Mouse (Mus musculus) gastrocnemius, postnatal 4 days (tissue): Measurements from ENCODE around the gene Pard3. TPM values are rescaled to one million over a fixed set of nuclear protein-coding genes. Genes with fewer than 3 reads are reported as not detected.

ENCODE experiments used
- DNase-seq, 2 experiments: peaks; one replicate each; pipeline ENCODE4 v3.0.0; 2021 to 2022; ENCODE audit warnings: low spot score in 2 of 2, mixed read lengths in 2 of 2
- total RNA-seq, 2 experiments: library from RNA; stranded (reverse); gene quantifications; 2 replicates each; pipeline ENCODE4 v1.2.3; 2021

Gene Pard3
- total RNA-seq, 2 experiments from 2014 or later, result 48.7 to 52.2 TPM

DNA sequence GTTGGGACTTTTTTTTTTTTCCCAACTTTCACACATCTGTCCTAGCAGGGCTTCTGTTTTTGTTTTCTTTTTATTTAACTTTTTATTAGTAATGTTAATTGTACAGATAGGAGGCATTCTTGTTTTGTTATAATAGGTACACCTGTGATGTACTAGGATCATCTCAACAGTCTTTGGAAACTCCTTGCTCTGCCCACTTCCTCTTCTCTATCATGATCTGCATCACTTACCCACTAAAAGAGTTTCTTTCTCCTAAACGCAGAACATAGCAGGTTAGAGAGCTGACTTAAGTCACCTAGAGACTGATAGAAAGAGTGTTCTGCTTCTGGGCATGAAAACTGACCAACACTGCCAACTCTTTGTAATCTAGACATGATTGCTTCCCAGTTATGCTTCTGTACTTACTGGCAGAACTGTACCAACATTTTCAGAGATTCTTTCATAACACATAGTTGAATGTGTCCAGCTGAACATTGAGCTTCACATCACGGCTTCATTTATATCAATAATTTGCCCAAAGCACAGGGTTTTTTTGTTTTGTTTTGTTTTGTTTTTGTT is 398.8 kb downstream of the Pard3 start:
- no peak for DNase-seq

DNA sequence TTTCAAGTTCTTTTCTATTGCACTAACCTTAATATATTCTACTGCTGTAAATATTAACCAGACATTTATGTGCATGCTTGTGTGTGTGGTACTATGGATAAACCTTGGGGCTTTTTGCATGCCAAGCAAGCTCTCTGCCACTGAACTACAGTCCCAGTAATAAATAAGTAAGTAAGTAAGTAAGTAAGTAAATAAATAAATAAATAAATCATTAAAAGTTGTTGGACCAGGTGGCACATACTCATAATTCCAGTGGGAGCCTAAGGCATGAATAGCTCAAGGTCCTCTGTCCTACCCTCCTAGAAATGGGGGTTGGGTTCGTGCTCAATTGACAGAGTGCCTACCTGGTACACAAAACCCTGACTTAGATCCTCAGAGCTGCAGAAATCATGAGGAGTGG is 400.6 kb downstream of the Pard3 start:
- DNase-seq, result no peak

DNA sequence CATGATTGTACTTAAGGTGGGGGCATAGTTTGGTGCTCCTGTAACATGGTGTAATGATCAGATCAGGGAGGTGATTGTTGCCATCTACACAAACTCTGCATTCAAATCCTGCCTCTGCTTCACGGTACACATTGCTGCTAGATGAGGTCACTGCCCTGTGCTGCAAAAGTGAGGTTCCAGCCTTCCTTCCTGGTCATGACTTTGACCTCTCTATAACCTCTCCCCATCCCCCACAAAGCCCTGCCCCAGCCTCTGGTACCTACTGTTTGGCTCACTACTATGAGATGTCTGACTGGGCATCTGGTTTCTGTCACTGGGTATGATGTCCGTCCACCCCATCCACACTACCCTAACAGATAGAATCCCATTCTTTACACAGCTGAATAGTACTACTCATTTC is 408.5 kb downstream of the Pard3 start:
- no peak for DNase-seq

DNA sequence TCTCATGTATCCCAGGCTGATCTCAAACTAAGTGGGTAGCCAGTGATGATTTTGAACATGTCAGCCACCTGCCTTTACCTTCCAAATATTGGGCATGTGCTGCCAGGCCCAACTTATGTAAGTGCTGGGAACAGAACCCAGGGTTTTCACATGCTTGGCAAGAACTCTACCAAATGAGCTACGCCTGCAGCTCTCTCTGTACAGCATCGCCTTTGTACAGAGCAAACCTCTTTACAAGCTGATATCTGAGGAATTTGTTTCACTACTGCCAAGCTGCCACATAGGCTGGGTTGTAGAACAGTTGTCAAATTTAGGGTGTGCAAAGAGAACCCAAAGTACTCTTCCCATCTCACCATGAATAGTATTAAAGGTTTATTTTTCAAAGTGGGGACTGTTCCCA is 416.3 kb downstream of the Pard3 start:
- DNase-seq, result no peak

DNA sequence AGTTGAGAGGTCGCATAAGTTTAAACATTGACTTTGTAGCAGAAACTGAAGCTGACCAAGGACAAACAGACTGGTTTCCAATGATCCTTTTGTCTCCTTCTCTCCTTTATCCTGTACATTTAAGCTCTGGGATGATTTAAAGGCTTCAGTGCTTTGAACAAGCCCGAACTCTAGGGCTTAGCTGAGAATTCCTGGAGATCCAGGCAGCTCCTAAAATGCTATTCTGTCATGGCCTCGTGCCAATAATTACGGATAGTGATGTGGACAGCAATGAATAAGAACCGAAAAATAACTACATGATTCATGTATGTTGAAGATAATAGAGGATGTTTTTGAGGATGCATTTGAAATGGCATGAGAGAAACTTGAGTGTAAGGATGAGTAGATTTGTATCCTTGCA is 421.9 kb downstream of the Pard3 start:
- no peak for DNase-seq

DNA sequence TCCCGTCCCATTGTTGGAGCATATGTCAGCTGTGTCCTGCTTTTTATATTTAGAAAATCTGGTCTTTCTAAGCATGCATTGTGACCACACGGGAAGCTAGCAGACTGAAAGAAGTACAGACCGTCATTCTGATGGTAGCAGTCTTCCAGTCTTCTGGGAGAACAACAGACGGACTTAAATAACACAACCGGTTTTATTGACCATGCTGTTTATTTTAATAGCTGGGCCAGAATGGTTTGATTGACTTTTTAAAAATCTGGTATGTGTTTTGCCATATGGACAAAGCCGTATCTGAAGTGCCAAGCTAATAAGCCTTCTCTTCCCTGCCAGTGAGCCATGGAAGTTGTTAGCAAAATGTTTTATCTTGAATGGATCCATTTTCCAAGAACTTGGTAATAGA is 428.3 kb downstream of the Pard3 start:
- DNase-seq, result no peak

DNA sequence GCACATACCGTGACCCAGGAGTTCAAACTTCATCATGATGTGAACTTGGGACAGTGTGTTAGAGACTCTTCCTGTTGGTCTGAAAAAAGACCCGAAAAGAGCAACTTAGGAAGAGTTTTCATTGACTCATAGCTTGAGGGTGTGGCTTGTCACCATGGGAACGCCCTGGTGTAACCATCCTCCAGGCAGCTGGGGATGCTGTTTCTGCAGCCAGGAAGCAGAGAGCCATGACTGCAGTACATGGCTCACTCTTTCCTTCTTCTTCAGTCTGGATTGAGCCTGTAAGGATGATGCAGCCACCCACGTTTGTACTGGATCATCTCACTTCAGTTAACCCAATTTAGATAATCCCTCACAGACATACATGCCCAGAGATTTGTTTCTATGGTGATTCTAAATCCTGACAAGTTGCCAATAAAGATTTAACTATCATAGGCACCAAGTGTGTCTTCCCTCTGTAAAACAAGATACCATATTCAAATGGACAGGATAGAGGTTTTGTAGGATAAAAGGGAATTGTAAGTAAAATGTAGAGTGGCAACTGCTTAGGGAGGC is 431.6 kb downstream of the Pard3 start:
- DNase-seq, result no peak

DNA sequence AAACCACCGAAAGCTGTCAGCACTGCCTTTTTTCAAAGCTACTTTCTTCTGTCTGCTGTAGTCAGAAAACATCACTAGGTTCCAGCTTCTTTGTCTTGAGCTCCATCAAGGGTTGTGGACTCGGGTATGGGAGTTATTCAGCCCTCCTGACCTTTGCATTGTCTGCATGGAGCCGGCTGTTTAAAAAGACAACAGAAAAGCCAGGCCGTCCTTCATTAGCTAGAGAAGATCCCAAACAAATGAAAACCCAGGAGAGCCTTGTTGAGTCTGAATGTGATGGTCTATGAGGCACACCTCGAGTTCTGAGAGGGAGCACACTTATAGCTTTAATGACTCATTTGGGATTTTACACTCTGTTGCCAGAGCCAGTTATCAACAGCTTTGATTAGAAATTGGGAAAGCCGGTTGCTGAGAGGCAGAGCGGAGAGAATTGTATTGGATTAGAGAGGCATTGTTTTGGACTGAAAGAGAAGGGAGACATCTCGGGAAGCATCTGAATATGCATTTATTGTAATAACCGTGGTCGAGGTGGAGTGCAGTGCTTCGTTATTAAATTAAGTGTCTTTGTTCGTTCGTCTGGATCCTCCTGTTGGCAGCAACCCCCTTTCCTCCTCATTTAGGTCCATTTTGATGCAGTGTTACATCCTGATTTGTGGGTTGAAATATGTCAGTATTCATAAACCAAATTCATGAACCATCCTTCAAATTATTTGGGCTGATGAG is 435.5 kb downstream of the Pard3 start:
- no peak for DNase-seq

DNA sequence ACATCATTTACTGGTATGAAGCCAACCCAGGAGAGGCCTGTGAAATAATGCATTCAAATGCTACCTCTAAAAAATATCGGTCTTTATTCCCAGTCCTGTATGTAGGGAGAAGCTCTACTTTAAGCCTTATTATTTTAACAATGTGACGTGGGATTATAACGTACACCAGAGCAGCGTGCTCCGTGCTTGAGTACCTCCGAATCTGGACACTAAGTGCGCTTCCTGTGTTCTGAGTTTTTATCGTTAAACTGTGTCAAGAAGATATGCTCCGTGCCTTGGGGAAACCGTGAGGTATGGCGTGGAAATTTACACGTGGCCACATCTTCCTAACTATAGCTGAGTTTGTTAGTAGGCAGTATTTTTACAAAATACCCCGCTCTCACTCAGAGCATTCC is 436.0 kb downstream of the Pard3 start:
- DNase-seq, result no peak

DNA sequence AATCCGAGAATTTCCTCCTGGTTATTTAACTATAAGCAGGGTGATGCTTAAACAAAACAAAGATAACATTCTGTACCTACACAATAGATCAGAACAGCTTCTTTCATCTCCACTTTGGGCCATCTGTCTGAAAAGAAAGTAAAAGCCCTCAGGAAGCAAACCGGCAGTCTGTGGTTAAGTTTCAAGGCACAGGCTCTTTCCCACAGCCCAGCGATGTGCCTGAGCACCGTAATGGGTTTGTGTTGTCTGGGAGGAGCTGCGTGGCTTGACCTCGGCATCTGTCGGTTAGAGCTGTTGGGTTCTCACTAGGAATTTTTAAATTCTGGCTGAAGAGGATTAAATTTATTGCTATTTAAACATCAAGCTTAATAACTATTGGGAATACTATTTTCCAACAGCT is 436.5 kb downstream of the Pard3 start:
- no peak for DNase-seq

DNA sequence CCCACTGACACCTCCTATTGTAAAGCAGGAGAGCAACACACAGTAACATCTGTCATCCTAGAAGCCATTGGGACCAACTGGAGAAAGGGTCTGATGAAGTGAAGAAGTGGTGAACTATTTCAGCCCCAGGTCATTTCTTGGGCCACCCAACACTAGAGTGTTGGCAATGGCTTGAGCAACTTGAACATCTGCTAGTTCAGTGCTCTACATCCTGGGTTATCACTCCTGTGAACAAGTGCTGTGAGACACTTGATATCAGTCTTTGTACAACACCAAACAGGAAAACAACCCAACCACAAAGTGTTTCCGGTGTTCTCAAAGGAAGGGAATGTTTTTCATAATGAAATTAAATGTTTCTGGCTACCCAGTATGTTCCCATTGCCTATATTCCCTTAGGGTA is 438.1 kb downstream of the Pard3 start:
- DNase-seq, result no peak

DNA sequence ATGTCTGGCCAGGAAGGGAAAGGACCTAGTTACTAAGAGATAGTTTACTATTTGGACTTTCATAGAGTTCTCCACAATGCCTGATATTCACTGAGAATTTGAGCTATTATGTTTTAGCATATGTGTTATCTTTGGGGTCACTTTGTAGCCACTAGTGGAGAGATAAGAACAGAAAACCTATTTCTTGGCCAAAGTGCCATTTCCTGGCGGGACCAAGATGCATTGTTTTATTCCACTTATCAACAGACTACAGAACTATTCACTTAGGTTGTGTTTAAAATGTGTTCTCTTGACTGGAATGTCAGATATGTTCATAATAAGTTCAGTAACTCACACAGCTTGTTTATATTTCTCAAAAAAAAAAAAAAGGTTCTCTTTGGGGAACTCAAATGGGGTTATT is 441.6 kb downstream of the Pard3 start:
- no peak for DNase-seq

DNA sequence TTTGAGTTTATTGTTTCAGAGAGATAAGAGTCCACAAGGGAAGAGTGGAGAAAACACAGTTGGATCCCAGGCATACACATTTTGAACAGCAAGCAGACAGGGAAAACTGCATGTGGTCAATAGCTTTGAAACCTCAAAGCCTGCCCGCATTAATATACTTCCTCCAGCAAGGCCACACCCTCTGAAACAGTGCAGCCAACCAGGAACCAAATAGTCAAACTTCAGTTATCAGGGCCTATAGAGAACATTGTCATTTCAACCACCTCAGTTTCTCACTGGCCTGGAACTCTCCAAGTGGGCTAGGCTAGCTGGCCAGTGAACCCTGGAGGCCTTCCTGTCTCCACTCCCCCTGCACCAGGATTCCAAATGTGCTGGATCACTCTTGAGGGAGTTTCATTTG is 442.6 kb downstream of the Pard3 start:
- no peak for DNase-seq

DNA sequence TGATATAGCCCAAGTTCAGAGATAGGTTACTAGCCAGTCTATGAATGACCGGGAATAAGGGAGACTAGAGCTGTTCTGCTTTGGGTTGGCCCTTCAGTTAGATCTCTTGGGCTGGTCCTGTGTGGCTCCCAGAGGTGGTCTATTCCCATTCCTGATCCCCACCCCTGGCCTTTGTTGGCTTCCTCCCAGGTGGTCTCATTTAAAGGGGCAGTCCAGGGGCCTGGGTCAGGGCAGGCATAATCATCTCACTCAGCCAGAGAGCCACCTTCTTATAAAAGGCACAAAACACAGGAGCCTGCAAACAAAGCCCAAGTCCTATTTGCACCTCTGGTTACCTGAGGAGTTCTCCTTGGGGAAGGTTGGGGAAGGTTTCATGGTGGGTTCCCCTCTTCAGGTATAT is 447.6 kb downstream of the Pard3 start:
- no peak for DNase-seq

DNA sequence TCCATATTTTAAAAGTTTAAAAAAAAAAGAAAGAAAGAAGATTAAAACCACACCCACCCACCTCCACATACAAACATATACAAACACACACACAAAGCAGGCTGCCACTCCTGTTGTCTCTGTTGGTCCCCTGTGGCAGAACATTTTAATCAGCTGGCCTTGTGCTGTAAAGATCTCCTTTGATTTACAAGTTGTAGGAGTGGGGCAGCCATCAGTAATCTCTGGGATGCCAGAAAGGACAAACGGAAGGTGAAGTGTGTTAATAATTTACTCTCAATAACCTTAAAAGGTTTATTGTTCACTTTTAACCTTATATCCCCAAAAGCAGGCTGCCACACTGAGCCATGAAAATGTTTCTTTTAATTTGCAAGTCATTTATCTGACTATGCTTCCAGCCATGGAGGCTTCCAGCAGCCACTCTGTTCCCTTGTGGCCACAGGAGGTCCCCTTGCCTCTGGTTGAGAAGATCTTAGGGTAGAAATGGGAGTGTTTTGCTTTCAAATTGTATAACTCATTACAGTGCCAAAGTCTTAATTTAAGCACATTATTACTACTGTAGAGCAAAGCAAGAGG is 448.4 kb downstream of the Pard3 start:
- DNase-seq, result no peak

DNA sequence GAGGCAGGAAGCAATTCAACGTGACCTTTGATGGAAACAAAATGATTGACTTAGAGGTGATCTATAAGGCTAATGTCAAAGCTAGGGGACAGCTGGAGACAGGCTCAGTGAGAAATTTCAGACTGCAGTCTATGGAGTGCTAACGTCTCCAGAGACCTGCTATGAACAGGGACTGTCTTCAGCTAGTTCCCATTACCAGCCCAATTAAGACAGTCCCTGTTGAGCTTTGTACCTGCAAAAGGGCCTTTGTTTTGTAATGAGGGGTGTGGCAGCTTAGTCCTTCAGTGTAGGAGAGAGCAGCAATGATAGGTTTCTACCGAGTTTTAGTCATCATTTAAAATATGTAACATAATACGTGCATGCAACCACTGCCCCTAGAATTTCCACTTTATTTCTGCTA is 448.9 kb downstream of the Pard3 start:
- no peak for DNase-seq

DNA sequence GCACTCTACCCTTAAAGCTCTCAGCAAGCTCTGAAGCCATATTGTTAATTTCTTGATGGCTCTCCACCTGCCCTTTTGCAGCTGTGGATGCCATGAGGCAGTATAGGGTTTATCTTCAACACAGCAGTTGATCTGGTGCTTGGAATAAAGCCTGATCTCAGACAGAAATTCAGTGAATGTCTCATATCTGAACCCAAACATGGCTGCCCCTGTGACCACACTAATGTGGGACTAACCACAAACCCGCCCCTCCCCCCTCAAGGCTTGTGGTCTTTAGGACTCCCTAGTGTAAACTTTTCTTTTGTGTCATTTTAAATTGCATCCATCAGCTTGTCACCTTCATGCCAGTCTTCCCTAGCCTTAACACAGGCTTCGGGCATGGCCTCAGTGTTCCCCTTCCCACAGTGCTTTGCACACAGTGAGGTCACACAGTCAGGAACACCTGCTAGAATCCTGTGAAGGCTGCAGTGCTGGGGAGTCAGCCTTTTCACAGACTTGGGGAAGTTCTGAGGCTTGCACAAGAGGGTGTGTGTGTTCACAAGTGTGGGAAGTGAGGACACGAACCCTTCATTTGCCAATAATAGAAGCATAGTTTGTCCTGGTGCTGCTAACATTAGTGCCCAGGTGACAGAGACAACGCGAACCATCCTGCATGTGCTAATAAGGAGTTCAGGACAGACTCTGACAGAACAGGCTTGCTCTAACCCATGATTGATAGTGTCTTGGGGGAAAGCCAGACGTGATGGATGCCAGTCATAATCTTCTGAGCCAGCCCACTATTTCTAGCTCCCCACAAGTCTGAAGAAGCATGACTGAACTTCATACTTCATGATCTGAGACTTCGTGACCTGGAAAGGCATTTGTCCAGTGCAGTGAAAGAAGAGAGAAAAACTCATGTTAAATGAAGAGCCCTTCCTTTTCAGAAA is 451.4 kb downstream of the Pard3 start:
- no peak for DNase-seq

DNA sequence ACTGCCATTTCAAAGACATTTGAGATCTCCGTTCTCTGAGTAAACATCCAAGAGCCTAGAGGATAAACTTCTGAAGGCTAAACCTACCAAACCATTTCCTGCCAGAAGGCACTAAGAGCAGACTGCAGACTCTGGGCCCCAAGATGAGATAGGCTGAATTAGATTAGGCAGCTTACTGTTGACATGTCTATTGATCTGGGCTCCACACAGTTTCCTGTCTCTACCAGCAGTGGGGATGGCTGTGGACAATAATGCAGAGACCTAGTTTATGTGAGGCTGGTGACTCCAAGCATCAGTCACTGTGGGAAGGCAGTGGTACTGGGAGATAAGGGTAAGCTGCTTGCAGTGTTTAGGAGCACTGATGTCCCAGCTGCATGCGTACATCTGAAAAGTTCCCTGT is 452.4 kb downstream of the Pard3 start:
- no peak for DNase-seq

DNA sequence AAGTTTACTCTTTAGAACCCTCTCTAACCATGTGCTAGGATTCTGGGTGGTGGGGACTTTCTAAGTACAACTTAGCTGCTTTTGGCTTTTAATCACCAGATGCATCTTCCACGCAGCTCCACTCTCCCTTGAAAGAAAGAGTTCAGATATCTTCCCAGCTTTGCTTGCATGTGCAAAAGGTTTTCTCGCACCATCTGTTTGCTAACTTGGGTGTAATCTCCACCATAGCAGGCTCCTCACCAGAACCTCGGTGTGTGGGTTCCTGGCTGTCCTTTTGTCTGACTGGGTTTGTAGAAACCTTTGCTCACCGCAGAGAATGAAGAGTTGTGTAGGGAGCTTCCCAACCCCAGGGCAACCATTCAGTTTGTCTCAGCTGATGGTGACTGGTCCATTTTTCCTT is 462.0 kb downstream of the Pard3 start:
- DNase-seq, result no peak

DNA sequence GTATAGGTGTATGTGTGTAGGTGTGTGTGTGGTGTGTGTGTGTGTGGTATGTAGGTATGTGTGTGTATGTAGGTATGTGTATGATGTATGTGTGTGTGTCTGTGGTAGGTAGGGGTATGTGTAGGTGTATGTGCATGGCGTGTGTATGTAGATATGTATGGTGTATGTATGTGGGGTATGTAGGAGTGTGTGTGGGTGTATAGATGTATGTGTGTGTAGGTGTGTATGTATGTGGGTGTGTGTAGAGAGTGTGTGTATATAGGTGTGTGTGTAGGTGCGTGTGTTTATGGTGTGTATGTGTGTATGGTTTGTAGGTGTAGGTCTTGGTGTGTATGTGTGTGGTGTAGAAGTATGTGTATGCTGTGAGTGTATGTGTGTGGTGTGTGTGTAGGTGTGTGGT is 464.6 kb downstream of the Pard3 start:
- DNase-seq, result no peak

DNA sequence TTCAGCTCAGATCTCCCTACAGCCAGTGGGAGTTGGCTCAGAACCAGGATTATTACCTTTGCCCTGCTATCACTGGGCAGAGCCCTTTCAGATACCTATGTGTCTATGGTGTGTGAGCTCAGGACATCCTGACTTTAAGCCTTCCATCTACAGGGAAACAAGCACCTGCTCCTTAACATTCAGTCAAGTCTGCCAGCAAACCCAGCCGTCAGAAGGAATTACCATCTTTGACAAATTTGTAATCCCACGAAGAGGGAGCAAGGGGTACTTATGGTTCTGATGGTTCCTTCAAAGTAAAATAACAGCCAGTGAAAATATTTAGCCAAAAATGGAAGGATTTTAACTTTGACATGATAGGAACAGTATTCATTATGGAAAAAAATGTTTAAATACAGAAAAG is 466.1 kb downstream of the Pard3 start:
- no peak for DNase-seq

DNA sequence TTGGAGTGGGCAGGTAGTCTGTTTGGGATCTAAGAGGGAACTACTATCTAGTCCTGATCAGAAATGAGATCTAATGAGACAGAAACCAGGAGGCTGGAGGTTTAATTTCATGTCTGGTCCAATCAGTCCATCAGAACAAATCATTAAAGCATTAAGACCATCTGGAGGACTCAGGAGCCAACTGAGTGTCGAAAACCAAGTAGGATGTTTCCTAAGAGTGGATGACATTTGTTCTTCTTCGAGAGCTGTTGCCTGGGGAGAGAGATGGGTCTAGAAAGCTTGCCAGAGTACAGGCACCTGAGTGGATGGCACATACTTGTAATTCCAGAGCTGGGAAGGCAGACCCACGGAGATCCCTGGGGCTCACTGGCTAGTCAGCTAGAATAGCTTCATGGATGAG is 468.2 kb downstream of the Pard3 start:
- DNase-seq, result no peak
